Mouse (Mus musculus) adrenal gland, adult 18-20 months (tissue): ENCODE measurements around the gene Fbln2. TPM values are rescaled to one million over a fixed set of nuclear protein-coding genes. Genes with fewer than 3 reads are reported as not detected.

ENCODE experiments used
- DNase-seq, 2 experiments: peaks; one replicate each; pipeline ENCODE4 v3.0.0; 2021 to 2022; ENCODE audit warnings: low spot score in 2 of 2
- total RNA-seq, 2 experiments: library from RNA; stranded (reverse); gene quantifications; 1 replicate in 1 of 2; 2 replicates in 1 of 2; pipeline ENCODE4 v1.2.3; 2021

The Fbln2 gene
- total RNA-seq, 2 experiments from 2014 or later = 9.1 to 25.1 TPM

GRCm38 (mm10) chr6:91266647-91267046 is 54.4 kb downstream of the Fbln2 start:
- no peak for DNase-seq

- no peak for DNase-seq
Observed at GRCm38 (mm10) chr6:91268318-91268717, 56.1 kb downstream of the Fbln2 start.

GRCm38 (mm10) chr6:91277549-91277948 is 65.3 kb downstream of the Fbln2 start:
- DNase-seq = peak; percentile 50 to 65

- DNase-seq = no peak
Observed at GRCm38 (mm10) chr6:91278302-91278701, 66.0 kb downstream of the Fbln2 start.

GRCm38 (mm10) chr6:91279477-91279876 is 67.2 kb downstream of the Fbln2 start:
- DNase-seq = no peak

GRCm38 (mm10) chr6:91281206-91281605 is 69.0 kb downstream of the Fbln2 start:
- peak; percentile 92 to 94 for DNase-seq

- DNase-seq = no peak
Observed at GRCm38 (mm10) chr6:91281747-91282146, 69.5 kb downstream of the Fbln2 start.

- no peak for DNase-seq
Observed at GRCm38 (mm10) chr6:91283031-91283430, 70.8 kb downstream of the Fbln2 start.

GRCm38 (mm10) chr6:91284521-91285449 is 72.5 kb downstream of the Fbln2 start:
- DNase-seq = no peak

GRCm38 (mm10) chr6:91285450-91285790 is 73.2 kb downstream of the Fbln2 start:
- DNase-seq = peak; percentile 68 to 74

- DNase-seq = no peak
Observed at GRCm38 (mm10) chr6:91285814-91286545, 73.7 kb downstream of the Fbln2 start.

- peak; percentile 74 to 80 for DNase-seq
Observed at GRCm38 (mm10) chr6:91286624-91287023, 74.4 kb downstream of the Fbln2 start.

GRCm38 (mm10) chr6:91287148-91287547 is 74.9 kb downstream of the Fbln2 start:
- DNase-seq = no peak

- DNase-seq = no peak
Observed at GRCm38 (mm10) chr6:91287636-91288035, 75.4 kb downstream of the Fbln2 start.

GRCm38 (mm10) chr6:91288251-91288785 is 76.1 kb downstream of the Fbln2 start:
- no peak for DNase-seq

- no peak for DNase-seq
Observed at GRCm38 (mm10) chr6:91288961-91289360, 76.7 kb downstream of the Fbln2 start.

GRCm38 (mm10) chr6:91290937-91291336 is 78.7 kb downstream of the Fbln2 start:
- DNase-seq = peak; percentile 72 to 79

GRCm38 (mm10) chr6:91295431-91295830 is 83.2 kb downstream of the Fbln2 start:
- DNase-seq = no peak

GRCm38 (mm10) chr6:91298828-91299227 is 86.6 kb downstream of the Fbln2 start:
- DNase-seq = no peak

- DNase-seq = no peak
Observed at GRCm38 (mm10) chr6:91300079-91300478, 87.8 kb downstream of the Fbln2 start.

GRCm38 (mm10) chr6:91301839-91302238 is 89.6 kb downstream of the Fbln2 start:
- DNase-seq = no peak

- no peak for DNase-seq
Observed at GRCm38 (mm10) chr6:91302337-91302736, 90.1 kb downstream of the Fbln2 start.
